Mouse (Mus musculus): ENCODE measurements around the gene Slc38a3.
A peak's percentile ranks its signal among the peaks of the same experiment; 100 is the strongest.

Slc38a3 gene

DNA sequence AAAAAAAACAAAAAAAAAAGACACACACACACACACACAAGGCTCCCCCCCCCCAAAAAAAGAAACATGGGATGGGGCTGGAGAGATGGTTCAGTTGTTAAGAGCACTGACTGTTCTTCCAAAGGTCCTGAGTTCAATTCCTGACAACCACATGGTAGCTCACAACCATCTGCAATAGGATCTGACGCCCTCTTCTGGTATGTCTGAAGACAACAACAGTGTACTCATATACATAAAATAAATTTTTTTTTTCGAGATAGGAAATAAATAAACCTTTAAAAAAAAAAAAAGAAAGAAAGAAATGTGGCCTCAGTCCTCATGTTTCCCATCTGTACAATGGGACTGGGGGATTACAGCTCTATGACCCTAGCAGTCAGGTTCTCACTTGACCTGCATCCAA lies 51.9 kb downstream of the Slc38a3 start:
- no peak for DNase-seq

DNA sequence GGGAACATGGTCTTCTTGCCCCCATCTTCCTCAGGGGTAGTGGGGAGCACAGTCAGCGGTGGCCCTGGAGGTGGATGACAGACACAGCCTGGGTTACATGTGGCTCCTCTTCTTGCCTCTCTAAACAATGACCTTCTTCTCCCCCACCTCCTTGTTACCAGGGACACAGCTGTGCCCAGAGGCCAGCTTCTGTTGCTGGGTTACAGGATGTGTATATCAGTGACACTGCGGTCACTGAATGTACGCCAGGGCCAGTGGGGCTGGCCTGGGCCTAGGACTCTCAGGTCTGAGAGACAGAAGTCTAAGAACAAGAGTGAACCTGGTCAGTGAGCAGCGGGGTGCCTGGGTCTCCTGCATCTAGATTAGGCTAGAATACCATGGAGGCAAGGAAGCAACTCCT lies 54.3 kb downstream of the Slc38a3 start:
- no peak for DNase-seq

DNA sequence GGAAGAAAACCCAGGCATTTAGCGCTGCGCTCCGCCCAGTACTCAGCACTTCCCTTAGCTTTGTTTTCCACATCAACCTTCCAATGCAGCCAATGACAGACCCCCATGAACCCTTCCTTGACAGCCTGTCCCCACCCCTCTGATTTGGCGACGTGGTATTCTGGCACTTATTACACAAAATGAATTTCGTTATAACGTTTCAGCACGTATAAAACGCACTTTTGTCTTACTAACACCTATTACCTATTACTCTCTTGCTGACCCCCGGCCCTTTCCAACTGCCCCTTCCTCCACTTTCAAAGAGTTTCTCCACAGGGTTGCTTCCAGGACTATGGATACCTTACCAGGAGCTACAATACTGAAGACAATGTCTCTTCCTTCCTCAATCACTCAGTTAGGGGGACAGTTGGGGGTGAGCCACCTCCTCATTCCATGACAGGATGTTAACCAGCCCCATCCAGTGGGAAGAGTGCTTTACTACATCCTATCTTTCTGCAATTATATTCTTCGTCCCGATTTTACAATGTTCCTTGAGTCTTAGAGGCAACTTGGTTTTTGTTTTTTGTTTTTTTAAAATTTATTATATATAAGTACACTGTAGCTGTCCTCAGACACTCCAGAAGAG lies 56.3 kb downstream of the Slc38a3 start:
- peak; percentile 79 for DNase-seq

DNA sequence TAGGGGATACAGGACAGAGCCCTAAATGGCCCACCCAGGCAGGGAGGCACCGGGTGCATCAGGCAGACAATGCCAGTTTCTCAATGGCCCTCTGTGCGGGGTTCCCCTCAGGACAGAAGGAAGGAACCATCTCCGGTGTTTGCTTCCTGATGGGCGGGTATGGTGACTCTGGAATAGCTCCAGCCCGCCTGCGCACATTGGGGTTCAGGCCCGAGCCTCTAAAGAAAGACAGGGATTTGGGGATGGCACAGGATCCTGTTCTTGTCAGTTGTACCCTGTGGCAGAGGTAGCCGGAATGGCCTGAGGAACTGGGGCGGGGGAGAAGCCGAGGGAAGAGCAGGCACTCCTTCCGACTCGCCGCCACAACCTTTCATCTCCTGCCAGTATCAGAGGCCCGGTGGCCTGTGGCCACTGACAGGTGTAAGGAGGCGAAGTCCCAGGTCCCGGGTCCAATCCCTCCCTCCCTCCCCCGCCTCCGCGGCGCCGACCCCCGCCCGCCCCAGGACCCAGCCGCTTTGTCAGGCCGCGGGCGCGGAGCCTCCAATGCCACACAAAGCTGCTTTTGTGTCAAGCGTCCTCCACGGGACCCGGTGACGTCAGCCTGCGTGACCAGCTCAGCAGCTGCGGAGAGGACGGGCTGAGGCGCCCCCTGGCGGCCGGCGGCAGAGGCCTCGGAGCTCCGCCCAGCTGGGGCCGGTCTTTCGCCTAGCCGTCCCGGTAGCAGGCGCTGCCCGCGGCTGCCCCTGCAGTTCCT lies 57.0 kb downstream of the Slc38a3 start:
- peak; percentile 99 for DNase-seq

DNA sequence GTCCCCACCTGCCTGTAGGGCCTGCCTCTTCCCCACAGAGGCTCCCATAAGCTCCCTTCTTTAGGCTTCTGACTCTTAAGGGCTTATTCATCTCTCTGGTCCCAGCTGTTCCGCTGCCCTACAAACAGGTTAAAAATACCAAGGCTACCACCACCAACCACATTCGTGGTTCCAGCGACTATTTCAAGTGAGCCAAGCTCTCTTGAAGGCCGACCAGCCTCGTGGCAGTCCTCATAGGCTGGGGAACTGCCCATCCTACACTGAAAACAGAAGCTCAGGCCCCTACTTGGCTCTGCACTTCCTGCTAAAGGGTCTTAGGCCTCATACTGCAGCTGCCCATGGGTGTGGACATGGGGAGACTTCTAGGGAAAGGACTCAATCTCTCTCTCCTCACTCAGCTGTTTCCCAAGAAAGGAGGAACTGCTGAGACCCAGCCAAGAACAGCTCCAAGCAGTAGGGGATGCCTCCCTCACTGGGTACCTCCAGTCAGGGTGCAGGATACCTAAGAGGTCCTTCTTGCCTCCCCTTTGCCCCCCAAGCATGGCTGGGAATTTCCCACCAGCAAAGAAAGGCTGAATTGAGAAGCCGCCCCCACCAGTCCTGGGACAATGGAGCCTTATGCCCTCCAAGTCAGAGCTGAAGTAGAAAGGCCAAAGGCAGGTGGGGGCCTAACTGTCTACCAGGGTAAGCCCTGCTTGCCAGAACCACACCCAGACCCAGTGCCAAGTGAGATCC lies 57.7 kb downstream of the Slc38a3 start:
- no peak for DNase-seq

DNA sequence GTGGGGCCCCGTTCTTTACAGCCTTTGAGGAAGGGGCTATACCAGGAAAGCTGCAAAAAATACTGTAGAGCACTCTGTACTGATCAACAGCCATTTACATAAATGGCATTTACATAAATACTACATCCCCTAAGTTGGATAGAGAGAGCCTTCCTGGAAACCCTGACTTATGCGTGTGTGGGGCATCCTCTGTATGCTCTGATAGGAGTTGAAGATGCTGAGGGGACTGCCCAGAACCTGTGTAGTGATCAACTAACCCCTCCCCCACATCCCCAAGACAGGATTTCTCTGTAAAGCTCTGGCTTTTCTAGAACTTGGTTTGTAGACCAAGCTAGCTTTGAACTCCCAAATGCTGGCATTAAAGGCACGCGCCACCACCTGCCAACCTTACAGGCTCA lies 59.9 kb downstream of the Slc38a3 start:
- DNase-seq, result no peak

DNA sequence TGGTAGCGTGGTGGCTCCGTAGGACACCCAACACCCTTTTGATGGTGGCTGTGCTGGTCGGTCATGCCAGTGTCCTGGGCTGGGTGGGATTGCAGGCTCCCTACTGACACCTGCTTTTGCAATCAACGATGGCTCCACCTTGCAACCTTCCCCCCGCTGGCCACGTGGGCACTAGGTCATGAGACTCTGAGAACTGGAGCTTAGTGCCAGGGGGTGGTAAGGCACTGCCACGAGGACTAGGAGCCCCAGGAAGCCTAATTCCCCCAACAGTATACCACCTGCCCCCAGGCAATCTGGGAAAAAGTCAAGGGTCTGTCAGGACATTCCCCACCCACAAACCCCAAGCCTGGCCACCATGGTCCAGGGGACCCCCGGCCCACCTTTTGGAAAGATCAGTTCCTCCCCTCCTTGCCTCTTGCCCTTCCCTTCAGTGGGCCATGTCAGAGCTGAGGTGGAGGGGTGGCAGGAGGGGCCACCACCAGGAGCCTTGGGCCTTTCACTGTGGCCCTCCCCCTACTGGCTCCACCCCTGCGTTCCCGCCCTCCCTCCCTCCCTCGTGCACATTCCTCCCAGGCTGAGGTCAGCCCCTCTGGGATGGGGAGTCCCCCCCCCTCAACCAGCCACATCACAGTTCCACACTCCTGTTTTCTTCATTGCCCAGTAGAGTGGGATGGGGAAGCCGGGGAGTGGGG lies 60.4 kb downstream of the Slc38a3 start, which contains the start of gene Sema3b:
Gene Sema3b (minus strand): TSS at position 489 of the 692 bp plus-strand sequence.
- peak; percentile 67 for DNase-seq

DNA sequence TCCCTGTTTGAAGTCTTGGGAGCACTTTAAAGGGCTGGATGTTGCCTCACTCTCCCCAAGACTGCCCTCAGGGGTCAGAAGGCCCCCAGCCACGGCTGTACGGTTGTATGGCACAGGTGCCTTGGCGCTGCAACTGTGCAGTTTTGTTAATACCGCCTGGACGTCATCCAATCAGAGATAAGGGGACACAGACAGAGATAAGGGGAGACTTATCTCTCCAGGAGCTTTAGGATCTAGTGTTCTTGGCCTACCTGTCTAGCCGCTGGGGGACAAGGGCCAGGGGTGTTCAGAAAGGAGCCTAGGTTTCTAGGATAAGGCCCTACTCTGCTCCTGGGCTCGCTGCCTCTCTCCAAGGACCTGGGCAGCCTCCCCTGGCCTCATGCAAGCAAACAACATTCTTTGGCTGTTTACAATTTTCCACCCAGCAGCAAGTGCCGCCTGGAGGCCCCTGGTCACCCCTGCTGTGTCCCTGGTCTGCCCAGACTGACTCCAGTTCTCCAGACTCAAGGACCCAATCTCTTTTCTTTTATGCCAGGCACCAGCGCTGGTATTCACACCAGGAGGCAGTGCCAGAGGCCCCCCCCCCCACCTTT lies 61.6 kb downstream of the Slc38a3 start:
- DNase-seq, result no peak

DNA sequence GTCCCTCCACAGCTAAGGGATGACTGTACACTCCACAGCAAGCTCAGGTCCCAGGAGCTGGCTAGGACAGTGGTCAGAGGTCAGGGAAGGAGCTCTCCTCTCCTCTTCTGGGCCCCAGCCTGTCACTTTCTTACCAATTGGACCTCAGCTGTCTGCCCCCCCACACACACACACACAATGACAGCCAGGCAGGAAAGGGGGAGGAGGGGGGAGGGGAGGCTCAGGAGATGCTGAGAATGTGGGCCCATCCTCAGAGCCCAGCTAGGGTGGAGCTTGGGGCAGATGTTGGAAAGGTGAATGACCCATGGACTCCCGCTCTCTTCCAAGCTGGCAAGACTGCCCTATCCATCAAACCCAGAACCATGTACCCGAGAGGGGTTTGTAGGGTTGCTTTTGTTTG lies 62.3 kb downstream of the Slc38a3 start:
- DNase-seq, result no peak

DNA sequence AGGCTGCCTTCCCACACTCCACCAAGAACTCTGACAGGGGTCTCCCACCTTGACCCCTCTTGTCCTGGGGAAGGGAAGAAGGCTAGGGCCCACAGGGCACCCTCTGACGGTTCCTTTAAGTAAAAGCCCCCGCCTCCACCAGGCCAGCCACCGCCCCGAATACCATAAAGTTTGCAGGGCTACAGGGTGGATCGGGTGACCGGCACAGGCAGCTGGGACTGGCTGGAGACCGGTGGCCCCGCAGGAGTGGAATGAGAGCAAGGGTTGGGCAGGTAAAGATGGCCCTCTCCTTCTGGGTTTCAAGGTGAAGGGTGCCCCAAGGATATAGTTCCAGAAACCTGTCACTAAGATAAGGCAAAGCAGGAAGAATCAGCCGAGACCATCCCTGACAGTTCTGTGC lies 62.7 kb downstream of the Slc38a3 start:
- DNase-seq, result peak; percentile 55

DNA sequence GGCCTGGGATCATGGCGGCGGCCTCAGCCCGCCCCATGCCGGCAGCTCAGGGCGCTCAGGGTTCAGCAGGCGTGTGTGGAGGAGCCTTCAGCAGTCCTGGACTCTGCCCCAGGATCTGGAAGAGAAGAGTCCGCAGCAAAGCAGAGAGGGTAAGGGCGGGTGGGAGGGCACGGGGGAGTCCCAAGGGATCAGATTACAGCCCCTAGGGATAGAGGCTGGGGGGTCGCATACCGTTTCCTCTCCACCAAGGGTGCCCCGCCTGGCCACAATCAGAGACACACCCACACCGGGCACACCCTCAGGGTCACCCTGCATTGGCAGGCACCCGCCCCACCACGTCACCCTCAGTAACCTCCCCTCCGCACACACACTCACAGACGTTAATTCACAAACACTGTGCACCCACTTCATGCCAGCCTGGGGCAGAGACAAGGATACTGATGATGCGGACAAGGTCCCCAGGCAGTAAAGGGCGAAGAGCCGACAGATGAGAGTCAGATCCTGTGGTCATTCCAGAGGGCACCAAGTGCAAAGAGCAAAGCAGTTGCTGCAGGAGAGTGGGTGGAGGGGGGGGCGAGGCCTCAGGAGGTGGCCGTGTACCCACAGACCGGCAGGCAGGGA lies 64.2 kb downstream of the Slc38a3 start:
- peak; percentile 81 for DNase-seq

DNA sequence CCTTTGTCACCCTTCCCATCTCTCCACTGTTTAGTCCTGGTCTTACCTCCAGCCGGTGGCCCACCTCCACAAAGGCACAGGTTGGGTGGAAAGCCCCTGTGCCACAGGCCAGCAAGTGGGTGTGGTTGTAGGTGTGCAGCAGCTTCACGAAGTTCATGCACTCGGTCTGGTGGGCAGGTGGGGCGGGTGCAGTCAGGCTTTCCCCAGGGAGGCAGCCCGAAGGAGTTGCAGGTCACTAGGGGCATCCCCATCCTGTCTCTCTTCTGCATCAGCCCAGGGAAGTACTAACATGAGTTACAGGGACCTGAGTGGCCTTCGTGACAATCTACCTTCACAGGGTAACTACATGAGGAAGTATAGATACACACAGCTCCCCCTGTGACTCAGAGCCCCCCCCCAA lies 66.1 kb downstream of the Slc38a3 start:
- DNase-seq, result no peak

DNA sequence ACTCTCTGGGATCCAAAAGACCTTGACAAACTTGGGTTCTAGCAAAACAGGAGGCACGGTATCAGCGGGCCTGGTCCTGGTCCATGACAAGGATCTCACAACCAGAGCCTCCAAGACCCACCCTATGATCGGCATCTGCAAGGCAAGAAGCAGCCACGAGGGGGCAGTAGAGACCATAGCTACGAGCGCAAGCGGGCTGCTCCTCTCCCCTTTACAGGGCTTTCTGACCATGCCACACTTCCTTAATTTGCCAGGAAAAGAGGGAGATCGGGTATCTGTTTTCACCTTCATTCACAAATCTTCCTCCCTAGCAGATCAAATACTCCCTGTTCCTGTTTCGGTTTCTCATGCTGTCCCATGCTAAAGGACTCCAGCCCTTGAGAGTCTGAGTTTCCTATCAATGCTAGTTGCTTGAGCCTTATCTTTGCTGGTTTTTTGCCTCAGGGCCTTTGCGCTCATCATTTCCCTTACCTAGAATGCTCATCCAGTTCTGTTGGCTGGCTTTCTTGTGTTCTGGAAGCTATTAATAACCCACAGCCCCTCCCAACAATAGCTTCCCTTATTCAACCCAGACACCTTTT lies 67.2 kb downstream of the Slc38a3 start:
- DNase-seq, result peak; percentile 96

DNA sequence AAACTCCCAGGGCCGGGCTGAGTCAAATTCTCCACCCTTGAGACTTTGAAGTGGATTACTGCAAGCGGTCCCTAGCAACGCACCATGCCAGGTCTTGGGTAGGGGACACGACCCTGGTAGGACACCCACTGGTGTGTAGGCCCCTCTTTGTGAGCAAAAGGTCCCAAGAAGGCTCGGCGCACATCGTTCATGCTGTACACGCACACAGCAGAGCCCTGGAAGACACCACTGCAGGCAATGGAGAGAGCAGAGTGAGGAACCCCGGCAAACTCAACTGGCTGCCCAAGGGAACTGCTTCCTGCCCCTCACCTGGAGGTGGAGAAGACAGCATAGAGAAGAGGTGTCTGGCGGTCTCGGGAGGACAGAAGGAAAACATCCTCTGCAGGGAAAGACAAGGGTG lies 68.1 kb downstream of the Slc38a3 start:
- no peak for DNase-seq

DNA sequence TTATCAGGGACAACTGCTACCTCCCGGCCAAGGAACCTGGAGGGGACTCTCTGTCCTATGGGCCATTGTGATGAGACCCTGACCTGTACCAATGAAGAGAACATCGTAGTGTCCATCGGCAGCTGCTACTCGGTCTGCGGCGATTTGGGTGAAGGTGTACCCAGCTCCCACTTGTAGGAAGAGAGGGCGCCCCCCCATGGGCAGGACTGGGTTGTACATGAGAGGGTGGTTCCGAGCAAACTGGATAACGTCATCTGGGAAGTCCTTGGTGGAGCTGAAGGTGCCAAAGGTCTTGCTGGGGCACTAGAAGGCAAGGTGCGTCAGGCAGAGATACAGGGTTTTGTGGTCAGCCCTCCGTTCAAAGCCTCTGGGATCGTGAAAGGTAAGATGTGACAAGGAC lies 68.6 kb downstream of the Slc38a3 start:
- DNase-seq, result peak; percentile 50

Measured in lung, postnatal 10 days (tissue).